Mouse (Mus musculus): Measurements from ENCODE around the gene Zscan4-ps1.
"Not testable (repeated sequence)": the region's sequence is repeated elsewhere in the genome, so short reads cannot be mapped to it uniquely, and the experiment has no call there.

The Zscan4-ps1 gene

DNA sequence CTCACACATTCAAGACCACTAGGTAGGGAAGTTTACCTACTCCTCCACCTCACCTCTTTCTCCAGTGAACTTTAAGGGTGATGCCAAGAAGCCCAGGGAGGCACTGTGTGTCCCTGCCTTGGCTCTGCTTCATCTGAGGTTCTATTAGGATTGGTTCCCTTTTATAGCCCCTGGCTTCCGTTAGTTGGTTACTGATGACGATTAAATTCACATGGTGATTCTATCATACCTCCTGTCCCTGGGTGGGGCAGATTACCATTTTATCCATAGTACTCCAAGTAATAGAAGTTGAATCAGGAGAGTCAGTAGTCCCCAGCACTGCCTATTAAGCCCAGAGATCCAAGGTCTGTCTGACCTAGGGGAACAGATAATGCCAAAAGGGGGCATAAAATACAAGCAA is at the start of gene Zscan4-ps1:
Gene Zscan4-ps1 (minus strand): TSS at position 101 of the 400 bp plus-strand sequence.
- in situ Hi-C loops (cut with MboI): not testable (repeated sequence)
